Mouse (Mus musculus): ENCODE results near the gene Ppp4r2. TPM values are rescaled to one million over a fixed set of nuclear protein-coding genes. Genes with fewer than 3 reads are reported as not detected.
"Not testable (repeated sequence)": the region's sequence is repeated elsewhere in the genome, so short reads cannot be mapped to it uniquely, and the experiment has no call there.

Ppp4r2 gene
- polyA plus RNA-seq, 1 experiment = 32.0 TPM

GRCm38 (mm10) chr6:100851083-100851482, 17.7 kb downstream of the Ppp4r2 start:
- no peak for TF ChIP-seq CTCF (IDR thresholded peaks at IDR 0.05; ENCODE audit: borderline replicate concordance, insufficient read depth, low read depth, low read length)
- TF ChIP-seq POLR2A (IDR thresholded peaks at IDR 0.05; ENCODE audit: borderline replicate concordance, insufficient read depth, low read length) = no peak
- DNase-seq = no peak
- Histone ChIP-seq H3K27me3 (ENCODE audit: control insufficient read depth, insufficient read depth, low read length) (no peaks in the 10 kb centered on the region), H3K27ac (ENCODE audit: insufficient read depth, low read length) (no peak overlapping the region), H3K4me1 (ENCODE audit: control insufficient read depth, insufficient read depth, low read length) (no peaks in the 10 kb centered on the region; the same call in 1 of the 2 replicates), H3K4me3 (replicated peaks; ENCODE audit: insufficient read depth, low read depth, low read length) (no peak overlapping the region)
- WGBS = 86% methylated on average over 5 of the region's 5 CpGs

GRCm38 (mm10) chr6:100865321-100865720, 31.9 kb downstream of the Ppp4r2 start:
- peak in 1 of 2 experiments; percentile 1 for DNase-seq
- H3K27me3 ChIP-seq (ENCODE audit: control insufficient read depth, insufficient read depth, low read length) = no peaks in the 10 kb centered on the region
- no peak overlapping the region for H3K4me3 ChIP-seq (replicated peaks; ENCODE audit: insufficient read depth, low read depth, low read length)
- H3K27ac ChIP-seq (ENCODE audit: insufficient read depth, low read length) = no peak overlapping the region
- TF ChIP-seq POLR2A (IDR thresholded peaks at IDR 0.05; ENCODE audit: borderline replicate concordance, insufficient read depth, low read length) = no peak
- TF ChIP-seq CTCF (IDR thresholded peaks at IDR 0.05; ENCODE audit: borderline replicate concordance, insufficient read depth, low read depth, low read length) = no peak
- no peaks in the 10 kb centered on the region for H3K4me1 ChIP-seq (ENCODE audit: control insufficient read depth, insufficient read depth, low read length)
- WGBS = 84% methylated on average over 6 of the region's 6 CpGs

- WGBS = 57% methylated on average over 5 of the region's 5 CpGs
- DNase-seq = peak in 1 of 2 experiments; percentile 3
- not testable (repeated sequence) for H3K4me3 ChIP-seq (replicated peaks; ENCODE audit: insufficient read depth, low read depth, low read length)
These were observed 32.4 kb downstream of the Ppp4r2 start for GRCm38 (mm10) chr6:100865788-100866187.

GRCm38 (mm10) chr6:100866246-100866645, 32.8 kb downstream of the Ppp4r2 start:
- not testable (repeated sequence) for H3K27ac ChIP-seq (ENCODE audit: insufficient read depth, low read length); H3K4me1 ChIP-seq (ENCODE audit: control insufficient read depth, insufficient read depth, low read length); H3K4me3 ChIP-seq (replicated peaks; ENCODE audit: insufficient read depth, low read depth, low read length); H3K27me3 ChIP-seq (ENCODE audit: control insufficient read depth, insufficient read depth, low read length)
- peak in 1 of 2 experiments; percentile 1 for DNase-seq
- 89% methylated on average over 5 of the region's 5 CpGs for WGBS

More at GRCm38 (mm10) chr6:100865788-100866187, 32.4 kb downstream of the Ppp4r2 start:
- not testable (repeated sequence) for H3K27ac ChIP-seq (ENCODE audit: insufficient read depth, low read length); H3K27me3 ChIP-seq (ENCODE audit: control insufficient read depth, insufficient read depth, low read length); H3K4me1 ChIP-seq (ENCODE audit: control insufficient read depth, insufficient read depth, low read length)

- 47% methylated on average over 5 of the region's 5 CpGs for WGBS
- TF ChIP-seq CTCF (IDR thresholded peaks at IDR 0.05; ENCODE audit: borderline replicate concordance, insufficient read depth, low read depth, low read length) (no peak), POLR2A (IDR thresholded peaks at IDR 0.05; ENCODE audit: borderline replicate concordance, insufficient read depth, low read length) (no peak)
- peak in 1 of 2 experiments; percentile 4 for DNase-seq
- Histone ChIP-seq H3K4me3 (replicated peaks; ENCODE audit: insufficient read depth, low read depth, low read length) (no peak overlapping the region), H3K27ac (ENCODE audit: insufficient read depth, low read length) (no peak overlapping the region), H3K4me1 (ENCODE audit: control insufficient read depth, insufficient read depth, low read length) (no peaks in the 10 kb centered on the region), H3K27me3 (ENCODE audit: control insufficient read depth, insufficient read depth, low read length) (no peaks in the 10 kb centered on the region)
These were observed 35.4 kb downstream of the Ppp4r2 start for GRCm38 (mm10) chr6:100868863-100869262.

- no peak overlapping the region for H3K27ac ChIP-seq (ENCODE audit: insufficient read depth, low read length)
- no peak for TF ChIP-seq POLR2A (IDR thresholded peaks at IDR 0.05; ENCODE audit: borderline replicate concordance, insufficient read depth, low read length)
- no peak for TF ChIP-seq CTCF (IDR thresholded peaks at IDR 0.05; ENCODE audit: borderline replicate concordance, insufficient read depth, low read depth, low read length)
- 75% methylated on average over 9 of the region's 9 CpGs for WGBS
- DNase-seq = peak in 1 of 2 experiments; percentile 2
- H3K4me1 ChIP-seq (ENCODE audit: control insufficient read depth, insufficient read depth, low read length) = no peaks in the 10 kb centered on the region
- H3K4me3 ChIP-seq (replicated peaks; ENCODE audit: insufficient read depth, low read depth, low read length) = no peak overlapping the region
- H3K27me3 ChIP-seq (ENCODE audit: control insufficient read depth, insufficient read depth, low read length) = no peaks in the 10 kb centered on the region
These were observed 36.5 kb downstream of the Ppp4r2 start for GRCm38 (mm10) chr6:100869909-100870308.

- no peak overlapping the region for H3K27ac ChIP-seq (ENCODE audit: insufficient read depth, low read length)
- TF ChIP-seq CTCF (IDR thresholded peaks at IDR 0.05; ENCODE audit: borderline replicate concordance, insufficient read depth, low read depth, low read length) (no peak), POLR2A (IDR thresholded peaks at IDR 0.05; ENCODE audit: borderline replicate concordance, insufficient read depth, low read length) (no peak)
- no peak for DNase-seq
- H3K4me1 ChIP-seq (ENCODE audit: control insufficient read depth, insufficient read depth, low read length) = no peaks in the 10 kb centered on the region
- 69% methylated on average over 6 of the region's 6 CpGs for WGBS
- H3K4me3 ChIP-seq (replicated peaks; ENCODE audit: insufficient read depth, low read depth, low read length) = no peak overlapping the region
- H3K27me3 ChIP-seq (ENCODE audit: control insufficient read depth, insufficient read depth, low read length) = no peaks in the 10 kb centered on the region
These were observed 39.8 kb downstream of the Ppp4r2 start for GRCm38 (mm10) chr6:100873191-100873590.

- H3K27me3 ChIP-seq (ENCODE audit: control insufficient read depth, insufficient read depth, low read length) = no peaks in the 10 kb centered on the region
- DNase-seq = peak; percentile 53 to 66
- TF ChIP-seq POLR2A (IDR thresholded peaks at IDR 0.05; ENCODE audit: borderline replicate concordance, insufficient read depth, low read length) (no peak), CTCF (IDR thresholded peaks at IDR 0.05; ENCODE audit: borderline replicate concordance, insufficient read depth, low read depth, low read length) (peak; percentile 89)
- WGBS = 61% methylated on average over 20 of the region's 20 CpGs
- H3K4me3 ChIP-seq (replicated peaks; ENCODE audit: insufficient read depth, low read depth, low read length) = no peak overlapping the region
- no peak overlapping the region for H3K27ac ChIP-seq (ENCODE audit: insufficient read depth, low read length)
- H3K4me1 ChIP-seq (ENCODE audit: control insufficient read depth, insufficient read depth, low read length) = no peaks in the 10 kb centered on the region
These were observed 42.6 kb downstream of the Ppp4r2 start for GRCm38 (mm10) chr6:100875862-100876623.

All from cerebellum, adult 2 months (tissue).